Mouse (Mus musculus): ENCODE measurements around the gene Cmah.
"Not testable (repeated sequence)": the region's sequence is repeated elsewhere in the genome, so short reads cannot be mapped to it uniquely, and the experiment has no call there.

Cmah gene

GRCm38 (mm10) chr13:24353004-24353403 lies 25.8 kb downstream of the Cmah start:
- DNase-seq = no peak

- no peak for DNase-seq
These were observed 27.5 kb downstream of the Cmah start for GRCm38 (mm10) chr13:24354751-24355150.

GRCm38 (mm10) chr13:24359181-24359580 lies 32.0 kb downstream of the Cmah start:
- no peak for DNase-seq

- no peak for DNase-seq
These were observed 38.0 kb downstream of the Cmah start for GRCm38 (mm10) chr13:24365191-24365590.

- DNase-seq = no peak
These were observed 45.8 kb downstream of the Cmah start for GRCm38 (mm10) chr13:24372893-24373599.

- DNase-seq = not testable (repeated sequence)
These were observed 47.4 kb downstream of the Cmah start for GRCm38 (mm10) chr13:24374606-24375005.

GRCm38 (mm10) chr13:24375320-24376203 lies 48.4 kb downstream of the Cmah start:
- no peak for DNase-seq

GRCm38 (mm10) chr13:24380713-24381112 lies 53.5 kb downstream of the Cmah start:
- no peak for DNase-seq

- DNase-seq = no peak
These were observed 56.7 kb downstream of the Cmah start for GRCm38 (mm10) chr13:24383885-24384284.

- DNase-seq = no peak
These were observed 64.7 kb downstream of the Cmah start for GRCm38 (mm10) chr13:24391892-24392291.

- no peak for DNase-seq
These were observed 65.5 kb downstream of the Cmah start for GRCm38 (mm10) chr13:24392655-24393054.

GRCm38 (mm10) chr13:24393055-24393454 lies 65.9 kb downstream of the Cmah start:
- no peak for DNase-seq

GRCm38 (mm10) chr13:24395815-24396214 lies 68.6 kb downstream of the Cmah start:
- no peak for DNase-seq

- no peak for DNase-seq
These were observed 70.0 kb downstream of the Cmah start for GRCm38 (mm10) chr13:24397181-24397580.

GRCm38 (mm10) chr13:24398488-24398887 lies 71.3 kb downstream of the Cmah start:
- no peak for DNase-seq

GRCm38 (mm10) chr13:24401821-24402220 lies 74.6 kb downstream of the Cmah start:
- DNase-seq = not testable (repeated sequence)

- DNase-seq = no peak
These were observed 75.8 kb downstream of the Cmah start for GRCm38 (mm10) chr13:24403054-24403453.

GRCm38 (mm10) chr13:24406847-24407246 lies 79.6 kb downstream of the Cmah start:
- no peak for DNase-seq

- no peak for DNase-seq
These were observed 87.5 kb downstream of the Cmah start for GRCm38 (mm10) chr13:24414635-24415206.

- no peak for DNase-seq
These were observed 88.5 kb downstream of the Cmah start for GRCm38 (mm10) chr13:24415506-24416206.

GRCm38 (mm10) chr13:24416409-24416808 lies 89.2 kb downstream of the Cmah start:
- DNase-seq = no peak

- no peak for DNase-seq
These were observed 90.8 kb downstream of the Cmah start for GRCm38 (mm10) chr13:24418024-24418423.

GRCm38 (mm10) chr13:24418814-24419213 lies 91.6 kb downstream of the Cmah start:
- DNase-seq = no peak

All from cerebellum, adult 11 months (tissue).